Mouse (Mus musculus) frontal cortex, postnatal 36 days (tissue): Measurements from ENCODE around the gene Pgm2l1.

Experiments
- DNase-seq, 2 experiments: peaks; one replicate each; pipeline ENCODE4 v3.0.0; 2022; ENCODE audit warnings: low spot score in 2 of 2

The Pgm2l1 gene

DNA sequence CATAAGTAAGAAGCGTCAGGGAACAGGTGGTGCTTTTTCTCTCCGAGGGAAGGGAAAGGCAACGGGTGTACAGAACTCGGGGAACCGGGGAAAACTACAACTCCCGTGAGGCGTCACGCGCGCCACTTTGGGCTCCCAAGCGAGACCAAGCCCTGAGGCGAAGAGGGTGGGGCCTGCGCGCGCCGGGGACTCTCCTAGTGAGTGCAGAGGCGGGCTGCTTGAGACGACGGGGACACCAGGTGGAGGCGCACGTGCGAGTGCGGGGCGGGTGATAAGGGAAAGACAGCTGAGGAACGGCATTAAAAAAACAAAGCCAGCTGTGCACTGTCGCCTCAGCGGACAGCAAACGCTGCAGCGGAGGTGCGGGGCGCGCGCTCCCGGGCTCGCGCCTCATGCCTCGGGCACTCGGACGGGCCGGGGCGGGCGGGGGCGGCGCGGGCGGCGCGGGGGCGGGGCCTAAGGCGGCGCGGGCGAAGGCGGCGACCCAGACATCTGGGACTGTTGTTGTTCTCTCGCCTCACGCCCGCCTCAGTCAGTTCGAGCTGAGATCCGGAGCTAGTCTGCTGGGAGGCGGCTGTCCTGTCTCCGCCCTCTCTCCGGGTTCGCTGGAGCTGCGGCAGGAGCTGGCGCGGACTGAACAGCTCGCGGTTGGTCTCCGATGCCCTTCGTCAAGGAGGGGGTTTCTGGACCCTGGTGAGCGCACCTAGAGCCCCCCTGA lies at the start of gene Pgm2l1:
Gene Pgm2l1 (plus strand): TSS at position 237 of the 718 bp plus-strand sequence.
- DNase-seq = peak; percentile 97

DNA sequence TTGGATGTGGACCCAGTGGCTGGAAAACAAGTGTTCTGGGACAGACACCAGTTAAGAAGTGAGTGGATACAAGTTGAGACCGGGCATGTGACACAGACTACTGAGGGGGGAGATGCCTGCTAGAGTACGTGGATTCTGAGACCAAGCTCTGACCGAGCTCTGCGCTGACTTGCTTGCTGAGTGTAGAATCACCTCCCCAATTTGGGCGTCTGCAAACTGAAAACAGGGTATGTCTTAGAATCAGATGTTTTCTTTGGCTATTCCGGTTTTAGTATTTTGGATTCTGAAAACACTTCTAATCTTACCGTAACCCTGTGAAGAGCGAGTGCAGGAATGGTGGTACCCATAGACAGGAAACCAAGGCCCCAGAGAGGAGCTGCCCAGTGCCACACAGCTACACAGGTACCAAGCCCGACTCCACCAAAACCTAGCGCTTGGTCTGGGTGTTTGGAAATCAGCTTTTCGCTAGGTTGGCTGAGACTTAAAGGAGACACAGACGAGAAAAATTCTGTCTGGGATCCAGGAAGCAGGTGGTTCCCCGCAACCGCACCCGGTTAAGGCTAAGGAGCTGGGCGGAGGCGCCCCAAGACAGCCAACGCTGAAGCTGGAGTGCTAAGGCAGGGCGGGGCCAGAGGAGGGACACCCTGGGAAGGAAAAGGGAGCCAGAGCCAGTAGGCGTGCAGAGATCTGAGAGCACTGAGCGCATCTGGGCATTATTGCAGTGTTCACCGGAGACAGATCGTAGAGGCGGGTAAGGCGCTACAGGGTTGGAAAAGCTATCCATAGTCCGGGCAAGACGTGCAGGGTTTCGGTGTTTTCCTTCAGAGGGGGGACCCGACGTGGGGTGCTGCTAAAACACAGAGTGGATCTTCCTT lies 48.9 kb upstream of the Pgm2l1 start:
- DNase-seq = peak; percentile 62 to 64

DNA sequence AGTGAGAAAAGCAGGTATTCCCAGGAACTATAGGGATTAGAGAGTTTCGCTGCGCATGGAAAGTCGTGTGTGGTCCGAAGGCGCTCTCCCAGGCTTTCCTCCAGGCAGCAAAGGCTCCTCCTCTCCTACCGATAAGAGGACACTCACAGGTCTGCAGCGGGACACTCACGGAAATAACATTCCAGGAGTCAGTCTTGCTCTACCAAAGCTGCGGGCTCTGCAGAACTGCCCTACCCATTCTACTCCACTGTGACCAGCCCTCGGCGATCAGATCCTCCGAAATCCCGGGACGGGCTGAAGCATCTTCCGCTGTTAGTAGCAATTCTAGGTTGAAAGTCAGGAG lies 48.3 kb upstream of the Pgm2l1 start:
- DNase-seq = no peak

DNA sequence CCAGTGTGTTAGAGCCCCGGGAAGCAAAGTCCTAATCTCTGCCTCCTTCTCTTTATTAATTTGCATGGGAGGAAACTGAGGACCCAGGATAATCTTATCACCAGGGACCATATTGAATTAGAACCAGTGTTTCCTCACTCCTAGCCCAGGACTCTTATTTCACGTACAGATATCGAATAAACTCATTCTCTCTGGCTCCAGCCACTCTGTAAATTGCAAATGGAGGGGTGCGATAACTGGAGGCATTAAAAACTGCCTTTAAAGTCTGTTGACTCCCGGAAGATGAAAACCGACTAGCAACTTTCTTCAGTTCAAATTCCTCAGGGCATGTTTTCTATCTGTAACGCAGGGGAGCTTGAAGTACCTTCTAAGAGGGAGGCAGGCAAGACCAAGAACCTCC lies 47.8 kb upstream of the Pgm2l1 start:
- no peak for DNase-seq

DNA sequence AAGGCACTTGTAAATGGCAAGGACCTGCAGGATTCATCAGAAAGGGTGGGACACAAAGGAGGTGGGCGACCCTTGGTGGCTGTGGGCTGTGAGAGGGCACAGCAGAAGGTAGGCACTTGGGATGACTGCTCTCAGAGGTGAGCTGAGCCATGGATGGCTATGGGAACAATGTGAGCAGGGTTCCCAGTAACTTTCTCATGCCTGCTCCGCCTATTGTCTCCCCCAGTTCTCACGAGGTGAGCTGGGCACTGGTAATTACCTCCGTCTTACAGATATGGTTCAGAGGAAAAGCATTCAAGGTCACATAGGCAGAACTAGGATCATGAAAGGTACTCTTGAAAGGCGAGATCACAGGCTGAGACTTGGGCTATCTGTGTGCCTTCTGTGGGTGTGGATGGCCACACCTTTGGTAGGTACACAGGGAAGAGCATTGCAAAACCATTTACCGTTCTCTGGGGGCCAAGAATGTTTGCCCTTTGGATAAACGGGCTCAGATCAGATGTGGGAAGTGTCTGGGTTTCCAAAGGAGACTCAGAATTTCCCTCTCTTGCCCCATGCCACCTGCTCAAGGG lies 47.3 kb upstream of the Pgm2l1 start:
- no peak for DNase-seq

DNA sequence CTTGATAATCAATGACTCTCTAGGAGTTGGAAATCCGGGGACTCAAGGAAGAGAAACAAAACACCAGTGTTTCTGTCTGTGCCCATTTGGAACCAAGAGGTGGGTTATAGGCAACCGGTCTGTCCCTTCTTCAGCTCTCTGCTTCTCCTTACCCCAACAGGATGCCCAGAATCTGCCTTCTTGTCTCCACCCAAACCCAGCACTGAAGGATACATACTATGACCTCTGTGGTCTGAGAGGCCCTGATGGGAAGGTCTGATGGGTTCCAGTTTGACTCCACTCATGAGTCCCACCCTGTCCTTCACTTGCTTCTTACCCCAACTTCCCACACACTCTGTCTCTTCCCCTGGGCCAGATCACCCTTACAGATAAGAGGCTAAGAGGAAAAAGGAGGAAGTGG lies 46.0 kb upstream of the Pgm2l1 start:
- no peak for DNase-seq

DNA sequence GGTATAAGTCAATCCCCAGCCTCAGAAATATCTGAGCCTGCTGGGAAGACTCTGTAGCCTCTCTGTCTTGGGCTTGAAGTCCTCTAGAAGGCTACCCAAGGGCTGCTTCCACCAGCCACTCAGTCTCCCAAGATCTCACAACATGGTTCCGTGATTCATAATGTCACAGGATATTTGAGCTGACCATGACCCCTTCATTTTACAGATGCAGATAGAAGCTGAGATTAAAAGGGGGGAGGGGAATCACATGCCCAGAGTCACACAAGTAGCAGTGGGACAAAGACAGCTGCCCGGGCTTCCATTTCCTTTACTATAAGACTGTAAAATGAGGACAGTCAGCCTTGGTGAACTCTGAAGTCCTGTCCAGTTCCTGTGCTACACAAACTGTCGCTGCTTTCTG lies 45.6 kb upstream of the Pgm2l1 start:
- DNase-seq = no peak

DNA sequence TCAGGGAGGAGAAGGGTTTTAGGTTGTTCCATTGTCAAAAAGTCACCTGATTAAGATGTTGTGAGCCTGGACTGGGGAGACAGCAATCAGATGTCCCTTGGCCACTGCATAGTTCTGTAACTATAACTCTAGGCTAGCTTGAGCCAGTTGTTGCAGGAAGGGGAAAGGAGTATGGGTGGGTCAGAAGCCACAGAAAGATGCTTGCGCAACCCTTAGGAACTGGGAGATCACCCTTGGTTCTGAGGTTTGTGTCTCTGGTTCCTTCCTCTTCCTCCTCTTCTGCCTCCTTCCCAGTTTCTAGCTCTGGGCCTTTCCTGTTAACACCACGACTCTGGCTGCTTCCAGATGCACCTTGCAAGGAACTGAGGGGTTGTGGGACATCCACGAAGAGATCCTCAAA lies 44.8 kb upstream of the Pgm2l1 start:
- DNase-seq = no peak

DNA sequence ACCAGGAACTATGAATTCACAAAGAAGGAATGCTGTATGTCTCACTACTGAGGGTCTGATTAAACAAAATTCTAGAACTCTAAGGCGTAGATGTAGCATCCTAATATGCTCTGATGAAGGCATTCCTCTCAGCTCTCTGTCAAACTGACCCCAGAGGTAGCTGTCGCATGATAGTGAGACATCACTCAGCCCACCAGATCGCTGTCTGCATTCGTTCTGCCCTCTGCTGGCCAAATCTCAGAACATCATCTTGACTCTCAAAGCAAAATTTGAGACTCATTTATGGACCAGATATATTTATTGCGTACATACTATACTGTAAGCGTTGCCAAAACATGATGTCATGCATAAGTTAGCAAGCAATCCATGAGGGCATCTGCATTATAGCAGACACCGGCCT lies 39.6 kb upstream of the Pgm2l1 start:
- DNase-seq = peak; percentile 26 to 49

DNA sequence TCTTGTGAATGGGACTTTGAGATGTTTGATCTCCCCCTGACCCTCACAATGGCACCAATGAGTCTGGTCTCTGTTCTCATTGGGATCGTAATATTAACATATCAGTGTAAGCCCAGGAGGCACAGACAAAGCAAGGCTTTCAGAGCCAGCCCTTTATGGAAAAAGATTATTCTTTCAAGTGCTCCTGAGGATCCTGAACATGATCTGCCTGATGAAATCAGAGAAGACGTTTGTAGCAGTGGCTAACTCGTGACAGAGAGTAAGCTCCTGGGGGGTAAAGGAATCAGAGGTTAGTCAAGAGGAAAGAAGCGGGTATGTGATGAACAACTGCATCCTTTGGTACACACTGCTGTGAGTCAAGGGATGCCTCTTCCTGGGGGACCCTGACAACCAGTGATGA lies 37.0 kb upstream of the Pgm2l1 start:
- DNase-seq = no peak

DNA sequence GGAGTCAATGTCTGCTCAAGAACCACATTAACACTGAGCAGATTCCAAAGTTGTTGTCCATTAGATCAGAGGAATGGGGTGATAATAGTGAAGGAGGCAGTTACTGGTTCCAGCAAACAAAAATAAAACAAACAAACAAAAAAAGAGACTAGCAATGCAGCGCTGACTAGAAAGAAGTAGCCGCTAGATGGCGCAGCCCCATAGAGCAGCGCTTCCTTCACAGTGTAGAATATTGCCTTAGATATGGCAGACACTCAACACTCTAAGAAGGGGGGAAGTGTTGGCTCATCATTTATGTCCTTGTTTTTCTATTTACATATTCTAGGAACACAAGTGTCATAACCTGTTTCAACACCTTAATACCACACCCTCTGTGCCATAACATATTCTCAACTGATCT lies 36.4 kb upstream of the Pgm2l1 start:
- DNase-seq = peak; percentile 49 to 62

DNA sequence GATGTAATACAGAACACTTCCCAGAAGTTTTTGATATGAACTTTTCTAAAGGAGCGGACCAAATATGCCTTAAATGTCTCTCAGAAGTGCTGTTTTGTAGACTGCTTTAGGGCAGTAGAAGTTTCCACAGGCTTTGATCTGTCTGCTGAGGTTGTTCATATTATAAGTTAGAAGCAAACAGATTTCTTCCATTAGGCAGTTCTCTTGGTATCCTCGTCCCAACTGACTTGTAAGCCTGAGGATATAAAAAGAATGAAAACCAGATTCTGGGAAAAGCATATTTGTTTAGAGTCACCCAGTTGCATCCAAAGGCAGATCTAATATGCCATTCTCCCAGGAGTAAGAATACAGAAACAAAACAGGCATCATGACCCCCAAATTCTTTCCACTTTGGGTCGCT lies 26.0 kb upstream of the Pgm2l1 start:
- no peak for DNase-seq

DNA sequence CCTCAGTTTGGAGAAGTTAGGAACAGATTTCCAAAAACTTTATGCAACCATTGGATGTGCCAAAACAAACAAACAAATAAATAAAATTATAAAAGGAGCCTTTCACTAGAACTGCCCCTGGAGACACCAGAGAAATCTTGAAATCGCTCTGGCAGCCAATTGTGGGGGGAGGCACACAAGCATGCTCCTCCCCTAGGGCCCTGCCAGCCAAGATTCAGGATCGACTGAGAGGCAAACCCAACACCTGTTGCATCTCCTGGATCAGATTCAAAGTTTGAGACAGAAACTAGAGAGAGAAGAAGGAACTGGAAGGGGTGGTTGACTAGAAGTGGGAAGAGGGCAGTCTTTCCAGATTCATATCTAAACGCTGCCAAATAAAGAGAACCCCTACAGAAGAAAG lies 23.6 kb upstream of the Pgm2l1 start:
- DNase-seq = no peak

DNA sequence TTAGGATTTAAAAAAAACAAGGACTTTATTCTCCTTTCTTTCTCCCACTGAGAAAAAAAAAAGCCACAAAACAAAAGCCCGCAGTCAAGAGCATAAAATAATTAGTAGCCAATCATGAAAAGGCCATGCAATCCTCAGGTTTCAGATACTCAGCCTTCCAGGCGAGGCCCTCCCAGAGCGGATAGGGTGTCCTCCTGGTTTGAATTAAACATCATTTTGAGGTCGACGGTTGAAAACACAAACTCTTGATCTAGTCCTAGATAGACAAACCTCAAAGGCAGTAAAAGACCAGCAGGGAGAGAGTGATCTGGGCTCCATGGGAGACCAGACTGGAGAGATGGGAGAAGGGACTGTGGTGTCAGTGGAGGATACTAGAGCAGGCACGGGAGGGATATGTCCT lies 22.3 kb upstream of the Pgm2l1 start:
- DNase-seq = no peak

DNA sequence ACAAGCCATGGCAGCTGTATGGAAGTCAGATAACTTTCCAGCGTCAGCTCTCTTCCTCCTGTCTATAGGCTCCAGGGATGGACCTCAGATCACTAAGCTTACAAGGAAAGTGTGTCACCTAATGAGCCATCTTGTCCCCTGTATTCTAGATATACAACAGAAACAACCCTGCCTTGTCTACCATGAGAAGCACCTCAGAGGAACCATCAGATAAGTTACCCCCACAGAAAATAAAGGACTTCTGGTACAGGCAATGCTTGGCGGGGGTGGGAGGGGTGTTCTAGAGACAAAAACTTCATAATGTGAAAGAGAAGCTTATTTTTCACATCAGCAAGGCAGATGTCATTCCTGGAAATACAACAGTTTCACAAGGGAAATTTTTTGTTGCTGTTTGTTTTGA lies 21.1 kb upstream of the Pgm2l1 start:
- no peak for DNase-seq

DNA sequence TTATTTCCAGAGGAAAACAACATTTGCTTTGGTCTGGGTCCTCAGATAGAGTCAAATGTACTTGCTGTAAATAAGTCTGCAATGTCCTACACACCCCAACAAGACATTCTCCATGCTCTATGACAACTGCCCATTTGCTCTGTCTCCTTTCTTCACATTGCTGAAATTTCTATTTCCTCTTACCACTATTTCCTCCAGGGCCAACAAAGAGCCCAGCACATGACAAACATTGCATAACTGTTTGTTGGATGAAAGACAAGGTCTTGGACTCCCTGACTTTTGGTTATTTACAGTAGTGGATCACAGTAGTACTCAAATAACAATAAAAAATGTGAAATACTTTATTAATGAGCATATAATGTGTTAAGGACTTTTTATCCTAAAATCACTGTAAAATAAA lies 19.3 kb upstream of the Pgm2l1 start:
- no peak for DNase-seq

DNA sequence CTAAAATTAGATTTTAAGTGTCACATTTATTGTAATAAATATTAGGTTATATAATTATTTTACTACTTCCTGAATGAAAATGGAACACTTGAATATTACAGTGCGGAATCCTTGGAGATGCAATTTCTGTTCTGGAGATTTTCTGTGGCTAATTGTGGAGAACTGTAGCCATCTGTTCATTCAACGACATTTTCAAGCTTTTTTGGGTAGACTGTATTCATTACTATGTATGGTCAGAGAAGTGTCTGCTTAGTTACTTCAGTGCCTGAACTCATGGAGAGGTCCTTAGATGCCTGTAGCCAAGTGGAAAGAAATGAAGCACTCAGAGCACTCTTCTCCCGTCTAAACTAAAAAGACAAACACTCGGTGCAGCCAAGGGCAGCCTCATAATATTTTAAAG lies 12.9 kb upstream of the Pgm2l1 start:
- peak in 1 of 2 experiments; percentile 23 for DNase-seq

DNA sequence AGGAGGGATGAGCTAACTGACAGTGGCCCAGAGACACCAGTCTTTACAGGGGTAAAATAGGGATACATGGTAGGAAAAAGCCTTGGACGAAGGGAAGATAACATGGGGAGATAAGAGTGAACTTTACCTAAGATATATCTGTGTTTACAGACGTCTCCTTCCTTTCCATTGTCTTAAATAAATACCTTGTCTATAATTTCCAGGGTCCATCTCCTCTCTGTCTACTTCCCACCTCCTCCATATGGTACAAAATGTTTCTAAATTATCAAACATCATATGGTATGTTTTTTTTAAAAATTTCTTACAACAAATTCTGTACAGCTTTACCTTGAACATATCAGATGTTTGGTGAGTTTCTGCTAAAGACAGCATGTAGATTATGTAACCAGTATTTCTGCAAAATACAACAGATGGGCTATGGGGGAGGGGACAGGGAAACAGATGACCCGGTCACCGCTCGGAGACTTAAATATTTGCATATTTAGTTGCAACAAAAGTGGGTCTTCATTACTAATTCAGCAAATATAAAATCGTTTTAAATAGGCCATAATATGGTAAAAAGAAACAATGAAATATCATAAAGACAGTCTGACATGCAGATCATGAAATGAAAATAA lies 12.0 kb upstream of the Pgm2l1 start:
- no peak for DNase-seq

DNA sequence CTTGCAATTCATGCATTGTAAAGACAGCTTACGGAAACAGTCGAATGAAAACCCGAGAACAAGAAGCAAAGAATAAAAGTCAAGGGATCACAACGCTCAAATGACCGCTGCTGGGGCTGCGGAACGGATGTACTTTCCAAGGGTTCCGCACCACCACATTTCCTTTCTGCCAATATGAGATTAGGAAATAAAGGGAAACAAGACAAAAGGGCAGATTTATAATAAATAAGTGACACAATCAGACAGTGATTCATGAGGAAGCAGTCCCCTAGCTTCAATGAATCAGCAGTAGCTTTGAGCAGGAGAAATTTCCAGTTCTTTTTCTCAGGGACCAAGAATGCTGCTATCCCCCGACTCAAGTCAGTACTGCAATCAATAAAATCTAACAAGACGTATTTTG lies 11.2 kb upstream of the Pgm2l1 start:
- no peak for DNase-seq

DNA sequence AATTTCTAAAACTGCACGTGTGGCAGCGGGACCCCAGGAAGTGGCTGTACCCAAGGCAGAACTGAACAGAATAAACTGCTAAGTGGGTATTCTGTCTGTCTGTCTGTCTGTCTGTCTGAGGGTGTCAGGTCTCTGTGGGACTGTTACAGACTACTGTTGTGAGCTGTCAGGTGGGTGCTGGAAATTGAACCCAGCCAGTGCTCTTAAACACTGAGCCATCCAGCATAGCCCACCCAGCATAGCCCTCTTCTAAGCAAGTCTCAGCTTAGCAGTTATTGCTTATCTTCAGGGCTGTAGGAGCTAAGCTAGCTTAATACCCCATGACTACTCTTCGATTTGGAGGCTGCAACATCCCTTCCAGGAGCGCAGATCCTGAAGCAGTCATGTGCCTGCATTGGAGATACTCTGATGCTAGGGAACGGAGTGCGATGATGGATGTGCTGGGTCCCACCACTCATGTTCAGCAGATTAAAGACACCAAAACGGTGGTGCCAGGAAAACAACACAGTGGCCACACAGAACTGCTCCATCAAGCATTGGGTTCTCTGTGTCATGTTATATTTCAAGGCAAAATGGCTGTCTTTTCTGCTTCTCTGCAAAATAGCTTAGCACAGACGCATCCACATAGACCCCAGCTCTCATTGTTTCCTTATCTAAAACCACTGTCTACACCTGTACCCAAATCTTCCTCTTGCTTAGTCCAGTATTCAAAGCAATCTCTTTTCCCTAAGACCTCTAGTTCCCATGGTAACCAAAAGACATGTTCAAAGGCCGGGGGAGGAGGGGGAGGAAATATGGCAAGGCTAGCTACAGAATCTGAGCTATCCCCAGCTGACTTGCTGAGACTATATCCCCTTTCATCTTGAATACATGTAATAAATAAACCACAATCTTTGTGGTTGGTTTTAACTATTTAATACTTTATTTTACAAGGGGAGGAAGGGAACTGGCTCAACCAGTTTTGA lies 10.3 kb upstream of the Pgm2l1 start:
- no peak for DNase-seq

DNA sequence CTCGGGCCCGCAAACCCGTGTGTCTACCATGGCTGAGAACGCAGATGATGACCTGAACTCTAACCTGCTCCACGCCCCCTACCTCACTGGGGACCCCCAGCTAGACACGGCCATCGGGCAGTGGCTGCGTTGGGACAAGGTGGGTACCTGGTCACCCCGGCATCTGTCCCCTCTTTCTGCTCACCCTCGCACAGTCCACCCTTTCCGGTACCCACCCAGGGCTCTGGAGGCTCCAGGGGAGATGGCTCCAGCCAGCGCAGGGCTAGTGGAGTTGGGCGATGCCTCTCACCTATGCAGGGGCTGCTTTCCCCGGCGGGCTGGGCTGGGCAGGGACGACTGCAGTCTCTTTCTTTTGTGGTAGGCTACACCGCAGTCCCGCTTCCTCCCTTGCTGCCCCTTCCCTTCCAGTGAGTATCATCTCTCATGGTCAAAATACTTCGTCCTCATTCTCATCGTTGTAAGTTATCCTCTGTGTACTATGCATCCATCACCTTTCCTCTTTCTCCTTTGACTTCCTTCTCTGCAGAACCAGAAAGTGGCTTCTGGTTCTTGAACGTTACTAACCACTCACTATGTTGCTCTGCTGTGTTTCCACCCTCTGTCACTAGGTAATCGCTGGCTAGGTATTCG lies 817 bp downstream of the Pgm2l1 start:
- peak in 1 of 2 experiments; percentile 30 for DNase-seq
